Mouse (Mus musculus) G1E (cell line): Measurements from ENCODE around the gene Sema6c.

Experiments used
- CTCF ChIP-seq: IDR thresholded peaks from 2 replicates; pipeline ENCODE4 v1.5.1; 2012; ENCODE audit warnings: low read depth, low read length, inconsistent platforms, mixed read lengths
- GATA1 ChIP-seq: IDR thresholded peaks from 2 replicates; pipeline ENCODE4 v1.6.1; 2012; ENCODE audit warnings: borderline replicate concordance, low read length, inconsistent platforms, mixed read lengths
- GATA2 ChIP-seq: IDR thresholded peaks from 2 replicates; pipeline ENCODE4 v1.6.1; 2012; ENCODE audit warnings: low read depth, low read length, inconsistent platforms, borderline replicate concordance
- TAL1 ChIP-seq: conservative IDR thresholded peaks from 2 replicates; pipeline ENCODE4 v1.6.1; 2012; ENCODE audit warnings: low read depth, low read length, inconsistent platforms, mixed read lengths

DNA sequence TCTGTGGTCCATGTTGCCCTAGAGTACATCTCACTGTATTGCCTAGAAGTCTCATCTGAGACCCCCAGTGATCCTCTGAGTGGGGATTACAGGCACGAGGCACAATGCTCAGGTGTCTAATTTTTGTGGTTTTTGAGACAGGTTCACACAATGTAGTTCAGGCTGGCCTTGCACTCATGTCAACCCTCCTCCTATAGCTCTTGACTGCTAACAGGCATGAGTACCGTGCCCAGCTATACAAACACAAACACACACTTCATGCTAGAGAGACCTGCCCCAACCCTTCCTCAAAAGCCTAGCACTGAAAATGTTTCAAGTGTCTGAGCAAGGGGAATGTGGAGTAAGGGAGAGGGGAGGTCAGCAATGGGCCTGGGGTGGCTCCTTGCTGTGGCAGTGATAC lies 25.8 kb downstream of the Sema6c start:
- TF ChIP-seq GATA1 (no peak), CTCF (no peak), GATA2 (no peak), TAL1 (no peak)
